Mouse (Mus musculus) heart, postnatal 0 days (tissue): ENCODE results near the gene Usp48.

ENCODE experiments used
- CTCF ChIP-seq: IDR thresholded peaks from 2 replicates; pipeline ENCODE4 v1.5.1; 2016; ENCODE audit warnings: antibody characterized with exemption, control low read depth, low read depth
- EP300 ChIP-seq: IDR thresholded peaks from 2 replicates; pipeline ENCODE4 v1.6.1; 2016; ENCODE audit warnings: antibody characterized with exemption, low read depth

GRCm38 (mm10) chr4:137631596-137631995 is 38.0 kb downstream of the Usp48 start:
- TF ChIP-seq CTCF: no peak
- no peak for TF ChIP-seq EP300
